Mouse (Mus musculus) T-helper 1 cell (primary cell): Measurements from ENCODE around the gene Ptgs1.

ENCODE experiments used
- in situ Hi-C: fragments of 300-600 bp; cut with MboI, MseI; formaldehyde crosslinking; loops from one replicate; pipeline ENCODE4 v1.15.1; 2025; ENCODE audit warnings: high pct_unique_total_duplicates

Gene Ptgs1

GRCm38 (mm10) chr2:36247964-36248363, 17.7 kb downstream of the Ptgs1 start:
- in situ Hi-C loops = no loop called here

- in situ Hi-C loops = no loop called here
These were observed 20.9 kb downstream of the Ptgs1 start for GRCm38 (mm10) chr2:36251156-36251555.

DNA sequence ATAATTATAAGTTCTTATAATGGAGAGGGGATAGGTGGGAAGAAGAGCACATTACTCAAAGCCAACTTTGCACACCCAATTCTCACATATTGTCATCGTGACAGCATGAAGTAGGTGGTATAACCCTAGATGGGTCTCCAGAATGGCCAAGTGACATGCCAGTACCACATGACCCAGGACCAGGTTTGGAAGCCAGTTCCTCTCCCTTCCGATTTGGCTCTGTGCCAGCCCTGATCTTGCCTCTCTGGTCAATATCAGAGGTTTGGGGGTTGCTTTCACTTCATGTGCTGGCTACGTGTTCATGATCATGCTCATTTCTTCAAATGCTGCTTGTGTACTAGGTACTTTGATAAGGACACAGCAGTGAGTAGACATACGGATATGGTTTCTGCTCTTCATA, 22.3 kb downstream of the Ptgs1 start:
- in situ Hi-C loops = no loop called here

DNA sequence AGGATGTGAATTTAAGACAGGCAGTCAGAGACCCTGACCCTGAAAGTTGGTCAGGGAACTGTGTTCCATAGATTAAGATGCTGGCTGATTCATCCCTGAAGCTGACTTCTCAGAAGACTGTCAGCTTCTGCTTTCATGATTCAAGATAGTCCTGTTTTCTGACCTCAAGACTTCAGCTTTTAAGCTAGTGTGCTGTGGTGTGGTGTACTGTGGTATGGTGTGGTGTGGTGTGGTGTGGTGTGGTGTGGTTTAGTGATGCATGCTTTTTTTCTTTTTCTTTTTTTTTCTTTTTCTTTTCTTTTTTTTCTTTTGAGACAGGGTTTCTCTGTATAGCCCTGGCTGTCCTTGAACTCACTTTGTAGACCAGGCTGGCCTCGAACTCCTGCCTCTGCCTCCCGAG, 24.2 kb downstream of the Ptgs1 start:
- in situ Hi-C loops = no loop called here

GRCm38 (mm10) chr2:36256931-36257330, 26.7 kb downstream of the Ptgs1 start:
- in situ Hi-C loops = no loop called here

GRCm38 (mm10) chr2:36259382-36259781, 29.2 kb downstream of the Ptgs1 start:
- in situ Hi-C loops = no loop called here

GRCm38 (mm10) chr2:36259798-36260540, 29.7 kb downstream of the Ptgs1 start:
- in situ Hi-C loops = no loop called here

- in situ Hi-C loops = no loop called here
These were observed 31.8 kb downstream of the Ptgs1 start for GRCm38 (mm10) chr2:36262025-36262424.

DNA sequence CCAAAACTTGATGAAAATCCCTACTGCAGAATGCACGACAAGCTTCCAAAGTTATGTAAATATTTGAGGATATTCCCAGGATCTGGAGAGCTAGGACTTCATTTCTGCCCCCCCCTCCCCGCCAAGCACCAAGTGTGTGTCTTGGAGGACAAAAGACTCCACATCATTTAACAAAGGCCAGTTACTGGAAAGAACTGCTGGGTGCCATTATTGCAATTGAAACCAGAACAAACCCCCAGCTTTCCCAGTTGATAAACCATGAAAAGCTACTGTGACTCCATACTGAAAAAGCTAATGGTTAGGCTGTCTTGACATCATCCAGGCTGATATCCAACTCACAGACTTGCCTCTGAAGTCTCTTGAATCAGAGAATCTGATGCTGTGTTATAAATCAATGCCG, 39.2 kb downstream of the Ptgs1 start:
- in situ Hi-C loops = no loop called here

GRCm38 (mm10) chr2:36270186-36270585, 40.0 kb downstream of the Ptgs1 start:
- in situ Hi-C loops = no loop called here

- in situ Hi-C loops = no loop called here
These were observed 40.9 kb downstream of the Ptgs1 start for GRCm38 (mm10) chr2:36271085-36271484.

DNA sequence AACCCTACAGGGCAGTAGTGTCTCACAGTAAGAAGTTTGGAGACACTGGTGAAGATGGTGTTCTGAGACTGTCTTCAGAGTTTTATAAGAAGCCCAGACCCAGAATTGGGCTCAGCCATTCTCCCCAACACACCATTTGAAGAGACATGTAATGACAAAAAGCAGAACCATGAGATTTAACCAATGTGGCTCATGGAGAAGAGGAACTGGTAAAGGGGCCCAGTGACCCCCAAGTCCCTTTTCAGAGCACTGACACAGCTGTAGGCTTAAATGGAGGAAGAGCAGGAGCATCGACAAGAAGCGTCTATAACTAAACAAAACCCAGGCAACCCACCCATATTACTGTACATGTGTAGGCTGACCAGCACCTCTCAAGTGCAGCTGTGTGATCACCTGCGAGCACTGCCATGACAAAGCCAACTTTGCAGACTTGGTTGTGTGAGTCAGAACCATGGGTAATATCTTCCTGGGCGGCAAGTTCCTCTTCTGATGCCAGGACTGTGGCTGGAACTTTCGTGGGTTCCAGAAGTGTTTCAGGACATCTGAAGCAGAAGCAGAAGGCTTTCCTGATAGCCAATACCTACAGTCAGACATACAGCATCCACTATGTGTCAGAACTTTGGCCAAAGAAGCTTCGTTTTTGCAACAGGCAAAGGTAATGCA, 42.2 kb downstream of the Ptgs1 start:
- in situ Hi-C loops = no loop called here

DNA sequence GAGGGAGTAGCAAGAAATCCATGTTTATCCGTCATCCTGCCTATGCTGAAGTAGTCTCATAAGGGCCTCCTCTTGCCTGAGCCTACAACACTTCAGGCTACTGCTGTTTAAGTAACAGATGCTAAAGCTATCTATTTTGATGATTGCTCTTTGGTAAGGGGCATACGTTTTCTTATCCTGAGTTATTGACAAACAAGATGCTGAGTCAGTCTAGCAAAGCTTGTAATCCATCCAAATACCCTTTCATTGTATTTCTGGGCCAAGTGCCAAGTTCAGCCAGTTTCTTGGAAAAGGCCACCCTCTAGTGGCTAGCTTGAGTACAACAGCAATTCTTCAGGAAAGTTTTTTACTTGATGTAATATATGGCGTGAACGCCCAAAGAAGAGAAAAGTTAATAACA, 46.2 kb downstream of the Ptgs1 start:
- in situ Hi-C loops = no loop called here

DNA sequence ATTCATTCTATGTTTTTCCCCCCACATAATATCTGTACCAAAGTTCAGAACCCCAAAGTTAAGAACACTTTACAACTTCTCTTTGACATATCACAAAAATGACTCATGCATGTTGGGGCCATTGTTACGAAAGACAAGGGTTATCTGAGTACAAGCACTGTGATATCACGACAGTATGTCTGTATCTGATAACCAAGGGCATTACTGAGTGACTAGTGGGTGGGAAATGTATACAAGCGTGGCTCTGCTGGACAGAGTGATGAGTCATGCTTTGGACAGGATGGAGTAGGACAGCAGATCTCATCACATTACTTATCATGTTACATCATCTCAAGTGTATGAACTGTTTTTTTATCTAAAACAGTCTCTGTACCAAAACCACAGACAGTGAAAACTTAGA, 48.5 kb downstream of the Ptgs1 start:
- in situ Hi-C loops = no loop called here

DNA sequence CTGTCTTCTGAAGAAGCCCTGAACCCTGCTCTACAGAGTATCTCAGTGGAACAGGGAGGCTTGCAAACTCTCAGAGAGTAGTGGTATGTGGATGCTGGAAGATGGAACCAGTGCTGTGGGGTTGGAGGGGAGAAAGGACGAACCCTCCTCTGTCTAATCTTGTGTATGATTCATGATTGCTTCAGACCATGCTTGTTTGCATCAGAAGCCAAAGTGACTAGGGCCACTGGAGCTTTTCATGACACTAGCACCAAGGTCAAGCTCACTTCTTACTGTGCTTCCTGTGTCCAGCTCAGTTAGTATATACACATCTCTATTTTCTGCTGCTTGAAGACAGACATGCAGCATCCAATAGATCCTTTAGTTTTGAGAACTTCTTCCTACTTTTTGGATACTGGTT, 50.9 kb downstream of the Ptgs1 start:
- in situ Hi-C loops = no loop called here

GRCm38 (mm10) chr2:36282301-36282700, 52.1 kb downstream of the Ptgs1 start:
- in situ Hi-C loops = no loop called here
